Mouse (Mus musculus) naive thymus-derived CD4-positive, alpha-beta T cell, adult 5 months (primary cell): ENCODE measurements around the gene Ccdc65. TPM values are rescaled to one million over a fixed set of nuclear protein-coding genes. Genes with fewer than 3 reads are reported as not detected.

Experiments
- polyA plus RNA-seq: library from polyadenylated mRNA; unstranded; fragments of 100-300 nt; shearing (Covaris generic); gene quantifications from one replicate; pipeline ENCODE4 v1.2.1, GENCODE M21; 2017

Ccdc65 gene
- polyA plus RNA-seq, result not detected

DNA sequence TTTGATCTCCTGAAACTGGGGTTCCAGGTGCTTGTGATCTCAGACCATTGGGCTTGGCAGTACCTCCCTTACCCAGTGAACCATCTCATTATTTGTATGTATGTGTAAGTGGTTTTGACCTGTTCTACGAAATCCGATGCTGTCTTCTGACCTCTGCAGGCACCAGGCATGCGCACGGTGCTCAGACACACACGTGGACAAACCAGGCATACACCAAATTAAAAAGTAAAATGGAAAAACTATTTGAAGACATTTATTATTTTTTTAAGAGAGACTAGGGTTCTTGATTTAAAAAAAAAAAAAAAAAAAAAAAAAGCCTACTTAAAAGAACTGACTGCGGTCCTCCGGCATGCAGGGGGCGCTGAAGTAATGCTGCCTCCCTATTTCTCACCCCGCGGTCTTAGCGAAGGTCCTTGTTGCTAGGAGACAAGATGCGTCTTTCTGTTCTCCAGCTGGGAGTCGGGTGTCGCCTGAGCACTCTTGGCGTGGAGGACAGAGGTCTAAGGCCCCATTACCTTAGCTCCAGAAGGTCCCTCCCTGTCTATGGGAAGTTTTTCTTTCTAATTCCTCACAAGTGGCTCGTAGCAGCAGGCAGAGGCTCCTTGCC, at the start of gene Ccdc65:
Ccdc65 (plus strand) TSS at position 442 of the 607 bp plus-strand sequence.

DNA sequence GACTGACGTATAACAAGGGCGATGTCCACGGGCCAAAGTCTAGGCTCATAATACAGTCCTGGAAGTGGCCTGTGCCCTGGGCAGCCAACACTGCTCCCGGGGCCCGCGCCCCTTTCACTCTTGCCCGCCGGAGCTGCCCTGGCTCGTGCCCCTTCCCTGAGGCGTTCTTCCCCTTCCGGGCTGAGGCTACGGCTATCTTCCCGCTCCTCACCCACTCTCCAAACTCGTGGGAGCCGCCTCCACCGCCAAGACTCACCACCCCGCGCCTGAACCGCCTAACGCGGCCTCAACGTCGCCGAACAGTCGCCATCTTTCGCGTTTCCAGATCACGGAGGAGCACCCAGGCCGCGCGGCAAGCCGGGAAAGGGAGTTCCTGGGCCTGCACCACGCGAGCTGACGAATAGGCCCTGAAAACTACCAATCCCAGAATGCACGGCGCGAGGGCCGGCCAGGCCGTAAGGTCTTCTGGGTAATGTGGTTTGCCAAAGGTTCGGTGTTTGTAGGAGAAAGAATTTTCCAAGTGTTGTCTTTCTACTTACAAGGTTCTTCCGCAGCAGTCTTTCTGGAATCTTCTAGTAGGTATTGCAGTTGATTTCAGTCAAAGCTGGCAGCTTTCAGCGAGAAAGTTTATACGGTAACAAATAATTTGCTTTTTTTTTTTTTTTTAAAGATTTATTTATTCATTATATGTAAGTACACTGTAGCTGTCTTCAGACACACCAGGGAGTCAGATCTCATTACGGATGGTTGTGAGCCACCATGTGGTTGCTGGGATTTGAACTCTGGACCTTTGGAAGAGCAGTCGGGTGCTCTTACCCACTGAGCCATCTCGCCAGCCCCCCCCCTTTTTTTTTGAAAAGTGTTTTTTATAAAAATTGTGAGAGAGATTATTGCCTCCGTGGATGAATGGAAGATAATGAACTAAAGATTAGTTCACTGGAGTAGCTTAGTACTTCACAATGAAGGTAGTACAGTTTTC, 45.2 kb upstream of the Ccdc65 start, which contains the start of gene Ddx23:
Ddx23 (minus strand) TSS at position 328 of the 979 bp plus-strand sequence.

DNA sequence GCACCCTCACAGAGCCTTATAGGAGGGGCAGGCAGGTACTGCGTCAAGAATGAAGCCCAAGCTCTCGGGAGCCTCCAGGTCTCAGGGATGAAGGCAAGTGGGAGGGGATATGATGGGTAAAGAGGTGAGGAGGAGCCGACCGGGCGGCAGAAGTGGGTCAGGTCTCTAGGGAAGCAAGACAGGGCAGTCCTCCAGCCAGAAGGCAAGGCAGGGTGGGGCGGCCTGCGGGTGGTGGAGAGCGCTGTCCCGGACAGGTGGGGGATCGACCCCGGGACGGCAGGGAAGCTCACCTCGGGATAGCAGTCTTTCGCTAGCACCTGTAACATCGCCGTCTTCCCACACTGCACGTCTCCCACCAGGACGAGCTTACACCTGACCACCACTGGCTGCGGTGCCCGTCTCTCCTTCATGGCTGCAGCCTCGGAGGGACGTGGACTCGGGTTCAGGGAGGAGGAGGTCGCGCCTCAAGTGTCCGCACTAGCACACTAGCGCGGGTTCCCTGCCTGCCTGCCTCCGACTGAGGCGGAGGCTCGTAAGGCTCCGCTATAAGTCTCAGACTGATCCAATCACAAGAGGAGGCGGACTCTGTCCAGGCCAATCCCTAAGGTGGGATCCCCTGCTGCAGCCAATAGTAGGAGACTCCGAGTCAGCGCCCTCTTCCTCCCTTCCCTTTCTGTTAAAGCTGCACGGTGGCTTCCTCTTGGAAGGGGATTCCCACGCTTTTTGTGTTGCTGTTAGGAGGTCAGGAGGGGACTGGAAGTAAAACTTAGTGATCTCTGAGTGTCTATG, 30.9 kb upstream of the Ccdc65 start, which contains the start of gene Rnd1:
Rnd1 (minus strand) TSS at position 522 of the 789 bp plus-strand sequence.

DNA sequence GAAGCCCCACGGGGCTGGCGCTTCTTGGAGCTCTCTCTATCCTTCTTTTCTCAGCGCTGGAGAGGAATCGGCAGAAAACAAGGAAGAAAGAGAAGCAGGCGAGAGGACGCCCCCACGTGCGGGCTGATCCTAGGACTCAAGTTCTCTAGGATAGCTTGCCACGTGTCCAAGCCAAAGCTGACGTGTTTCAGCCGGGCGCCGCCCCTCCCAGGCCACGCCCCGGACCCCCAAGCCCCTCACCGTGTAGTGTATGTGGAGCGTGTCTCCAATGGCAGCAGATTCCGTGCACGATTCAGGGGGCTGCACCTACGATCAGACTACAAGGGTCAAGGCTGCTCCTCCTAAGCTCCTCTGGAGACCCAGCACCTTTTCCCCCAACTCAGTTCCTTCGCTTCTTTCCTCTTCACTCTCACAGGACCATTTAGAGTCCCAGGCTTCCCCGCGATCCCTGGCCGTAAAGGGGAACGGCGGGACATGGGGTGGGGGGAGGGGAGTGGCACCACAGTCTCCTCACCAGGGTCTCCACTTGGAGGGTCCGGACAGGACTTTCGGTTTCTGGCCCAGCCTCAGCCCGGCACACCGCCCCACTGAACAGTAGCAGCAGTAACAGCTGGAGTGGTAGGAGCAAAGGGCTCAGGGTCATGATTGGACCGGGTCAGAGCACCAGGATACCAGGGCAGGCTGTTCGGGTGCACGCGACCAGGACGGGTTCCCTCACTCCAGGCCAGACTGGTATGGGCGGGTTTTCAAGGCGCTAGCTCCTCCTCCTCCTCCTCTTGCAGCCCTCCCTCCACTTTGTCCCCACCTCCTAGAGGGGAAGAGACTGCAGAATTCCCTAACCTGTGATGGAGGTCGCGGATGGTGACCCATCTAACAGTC, 19.7 kb downstream of the Ccdc65 start, which contains the start of gene Fkbp11:
Fkbp11 (minus strand) TSS at position 756 of the 879 bp plus-strand sequence.

DNA sequence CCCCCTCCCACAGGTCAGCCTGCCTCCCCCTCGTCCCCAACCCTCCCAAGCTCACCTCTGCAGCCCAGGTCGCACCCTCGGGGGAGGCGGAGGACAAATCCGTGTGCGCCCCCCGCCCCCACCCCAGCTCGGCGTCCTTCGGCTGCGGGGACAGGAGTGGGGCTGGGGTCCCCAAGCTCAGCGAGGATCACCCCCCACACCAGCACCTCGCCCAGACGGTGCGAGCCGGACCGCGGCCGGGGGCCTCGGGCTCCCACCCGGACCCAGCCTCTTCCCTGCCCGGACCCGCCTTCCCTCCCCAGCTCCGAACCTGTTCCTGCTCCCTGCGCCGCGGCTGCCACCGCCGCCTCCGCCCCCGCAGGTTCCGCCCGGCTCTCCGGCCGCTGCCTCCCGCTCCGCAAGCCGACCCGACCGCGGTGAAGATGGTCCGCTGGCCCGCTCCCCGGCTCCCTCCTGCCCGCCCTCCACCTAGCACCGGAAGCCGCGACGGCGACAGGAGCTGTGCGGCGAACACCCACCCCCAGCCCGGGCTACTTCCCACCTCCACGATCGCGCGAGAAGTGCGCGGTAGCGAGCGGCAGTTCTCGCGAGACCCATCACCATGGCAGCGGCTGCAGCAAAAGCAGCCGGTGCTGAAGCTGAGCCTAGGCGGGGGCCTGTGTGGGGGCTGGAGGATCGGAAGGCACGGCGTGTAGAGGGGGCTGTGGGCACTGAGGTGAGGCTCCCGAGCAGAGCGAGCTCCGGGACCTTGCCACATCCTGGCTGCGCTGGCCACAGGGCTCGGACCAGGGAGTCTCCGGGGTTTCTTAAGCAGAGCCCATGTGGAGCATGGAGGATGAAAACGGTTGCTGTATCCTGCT, 54.9 kb downstream of the Ccdc65 start, which contains the start of gene Arf3:
Arf3 (minus strand) TSS at position 545 of the 860 bp plus-strand sequence.

Other genes starting within 250 kb of the Ccdc65 start
- not detected for gene OR5BS1P, start 238.3 kb upstream of the Ccdc65 start, polyA plus RNA-seq
- gene Lalba, start 225.5 kb upstream of the Ccdc65 start, polyA plus RNA-seq, result not detected
- 0.25 TPM for gene Olfr279, start 215.8 kb upstream of the Ccdc65 start, polyA plus RNA-seq
- gene Kansl2, start 173.9 kb upstream of the Ccdc65 start, polyA plus RNA-seq, result 105 TPM
- 165 TPM for gene Ccnt1, start 137.3 kb upstream of the Ccdc65 start, polyA plus RNA-seq
- not detected for gene 4930415O20Rik, start 137.2 kb upstream of the Ccdc65 start, polyA plus RNA-seq
- gene Adcy6, start 98.1 kb upstream of the Ccdc65 start, polyA plus RNA-seq, result 5.3 TPM
- gene Cacnb3, start 77.4 kb upstream of the Ccdc65 start, polyA plus RNA-seq, result 0.97 TPM
- gene Ddx23, start 45.3 kb upstream of the Ccdc65 start, polyA plus RNA-seq, result 34.3 TPM
- 2.2 TPM for gene Rnd1, start 30.7 kb upstream of the Ccdc65 start, polyA plus RNA-seq
- gene Fkbp11, start 20.0 kb downstream of the Ccdc65 start, polyA plus RNA-seq, result 0.81 TPM
- 120 TPM for gene Arf3, start 55.0 kb downstream of the Ccdc65 start, polyA plus RNA-seq
- not detected for gene Wnt10b, start 69.9 kb downstream of the Ccdc65 start, polyA plus RNA-seq
- not detected for gene Wnt1, start 81.7 kb downstream of the Ccdc65 start, polyA plus RNA-seq
- not detected for gene Ddn, start 101.3 kb downstream of the Ccdc65 start, polyA plus RNA-seq
- 121 TPM for gene Prkag1, start 123.3 kb downstream of the Ccdc65 start, polyA plus RNA-seq
- gene Kmt2d, start 163.0 kb downstream of the Ccdc65 start, polyA plus RNA-seq, result 32.4 TPM
- 39.4 TPM for gene Rhebl1, start 186.3 kb downstream of the Ccdc65 start, polyA plus RNA-seq
- not detected for gene Dhh, start 190.3 kb downstream of the Ccdc65 start, polyA plus RNA-seq
- gene Lmbr1l, start 210.0 kb downstream of the Ccdc65 start, polyA plus RNA-seq, result 152 TPM
- gene Tuba1b, start 226.4 kb downstream of the Ccdc65 start, polyA plus RNA-seq, result 277 TPM
- not detected for gene Gm49450, start 245.3 kb downstream of the Ccdc65 start, polyA plus RNA-seq
- gene Tuba1a, start 245.5 kb downstream of the Ccdc65 start, polyA plus RNA-seq, result 197 TPM